Mouse (Mus musculus) heart, embryonic 10.5 days (tissue): ENCODE results near the gene Lipo3. TPM values are rescaled to one million over a fixed set of nuclear protein-coding genes. Genes with fewer than 3 reads are reported as not detected.
A peak's percentile ranks its signal among the peaks of the same experiment; 100 is the strongest.
"Not testable (repeated sequence)": the region's sequence is repeated elsewhere in the genome, so short reads cannot be mapped to it uniquely, and the experiment has no call there.

ENCODE experiments used
- DNase-seq: peaks from one replicate; pipeline ENCODE4 v3.0.0-alpha.2; 2017; ENCODE audit warnings: low spot score
- H3K27ac ChIP-seq: fragments of 300-500 bp; sonication (generic); 2 replicates; pipeline ENCODE4 v1.5.1; 2016; ENCODE audit warnings: mild to moderate bottlenecking
- H3K27me3 ChIP-seq: fragments of 300-500 bp; sonication (generic); 2 replicates; pipeline ENCODE4 v1.6.1; 2016; ENCODE audit warnings: mild to moderate bottlenecking; ENCODE audit not compliant: poor library complexity, insufficient read depth, severe bottlenecking
- H3K36me3 ChIP-seq: fragments of 300-500 bp; sonication (generic); 2 replicates; pipeline ENCODE4 v1.6.1; 2016; ENCODE audit warnings: mild to moderate bottlenecking, moderate library complexity
- H3K4me1 ChIP-seq: fragments of 300-500 bp; sonication (generic); 2 replicates; pipeline ENCODE4 v1.6.1; 2016; ENCODE audit warnings: mild to moderate bottlenecking
- H3K4me3 ChIP-seq: fragments of 300-500 bp; sonication (generic); 2 replicates; pipeline ENCODE4 v1.5.1; 2016; ENCODE audit warnings: mild to moderate bottlenecking, moderate library complexity
- H3K9me3 ChIP-seq: fragments of 300-500 bp; sonication (generic); 2 replicates; pipeline ENCODE4 v1.6.1; 2016; ENCODE audit warnings: mild to moderate bottlenecking, moderate library complexity
- WGBS: fragments of 180-500 bp; shearing (Covaris S2); methylation state at CpG from one replicate; pipeline ENCODE4 v1.1.7; 2016; 5-methylcytosine and 5-hydroxymethylcytosine counted together
- microRNA-seq: library from miRNA; unstranded; fragments of <30 nt; microRNA quantifications from one replicate; pipeline ENCODE4, GENCODE M21; 2017
- polyA plus RNA-seq: library from polyadenylated mRNA; unstranded; fragments of >200 nt; fragmentation: Nextera tagmentation; extraction: Ambion mirVana; gene quantifications from 2 replicates; pipeline ENCODE4 v1.2.1, GENCODE M21; 2016

Lipo3 gene
- polyA plus RNA-seq, result 10.2 and 11.2 TPM in 2 replicates

DNA sequence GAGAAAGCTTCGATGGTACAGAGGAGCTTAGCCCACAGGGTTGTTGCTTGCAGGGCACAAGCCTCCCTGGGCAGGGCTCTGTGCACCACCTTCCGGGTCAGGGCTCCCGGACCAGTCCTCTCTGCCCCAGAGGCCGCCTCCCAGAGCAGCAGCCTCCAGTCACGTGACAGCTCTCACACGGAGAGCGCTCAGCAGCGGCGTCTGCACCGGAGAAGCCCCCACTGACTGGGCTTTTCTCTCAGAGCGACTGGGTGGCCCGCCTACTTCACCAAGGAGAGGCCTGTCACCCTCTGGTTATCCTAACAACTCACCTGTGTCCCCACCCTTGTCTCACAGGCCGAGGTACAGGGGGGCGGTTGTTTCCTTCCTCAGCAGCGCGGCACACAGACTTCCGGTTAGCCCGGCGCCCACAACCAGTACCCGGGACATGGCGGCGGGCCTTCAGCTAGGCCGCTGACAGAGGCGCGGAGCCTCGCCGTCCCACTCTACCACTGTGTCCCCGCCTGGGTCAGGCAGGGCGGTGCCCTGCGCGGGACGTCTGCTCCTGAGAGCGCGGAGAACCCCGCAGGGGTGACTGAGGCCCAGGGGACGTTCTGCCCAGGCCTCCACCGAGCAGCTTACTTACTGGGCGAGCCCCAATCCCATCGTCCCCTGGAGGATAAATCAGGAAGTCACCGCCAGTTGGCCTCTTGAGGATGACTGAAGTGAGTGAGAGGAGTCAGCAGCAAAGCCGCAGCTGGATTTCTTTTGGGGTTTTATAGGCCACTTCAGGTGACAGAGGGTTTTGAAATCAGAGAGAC is at the start of gene Lipo3:
Lipo3 (minus strand) TSS at position 665 of the 800 bp plus-strand sequence.
- not testable (repeated sequence) for H3K9me3 ChIP-seq, H3K27ac ChIP-seq, H3K4me1 ChIP-seq, H3K27me3 ChIP-seq, H3K36me3 ChIP-seq
- peak; percentile 74 for DNase-seq
- WGBS, result 27% methylated on average over 13 of the region's 41 CpGs
- H3K4me3 ChIP-seq, result peak within 1 kb of the TSS; percentile 41

DNA sequence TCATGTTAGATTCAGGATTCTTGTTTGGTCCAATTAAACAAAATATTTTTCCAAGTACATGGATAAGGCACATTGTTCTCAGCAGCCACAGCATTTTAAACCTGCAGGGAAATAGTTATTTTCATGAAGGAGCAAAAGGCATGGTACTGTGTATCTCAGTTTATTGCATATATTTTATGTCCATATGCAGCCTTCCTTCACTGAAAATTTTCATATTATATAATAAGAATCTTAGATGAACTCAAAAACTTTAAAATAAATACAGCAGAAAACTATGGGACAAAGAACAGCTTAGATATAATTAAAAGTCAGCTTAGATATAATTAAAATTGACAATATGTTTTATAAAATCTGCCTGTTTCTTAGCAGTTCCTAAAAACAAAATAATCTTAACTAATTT is 25.6 kb upstream of the Lipo3 start, which contains the start of gene Lipo1:
Lipo1 (minus strand) TSS at position 101 of the 400 bp plus-strand sequence.
- H3K9me3 ChIP-seq, H3K27ac ChIP-seq, DNase-seq, H3K27me3 ChIP-seq, H3K36me3 ChIP-seq, H3K4me1 ChIP-seq, H3K4me3 ChIP-seq: not testable (repeated sequence)

DNA sequence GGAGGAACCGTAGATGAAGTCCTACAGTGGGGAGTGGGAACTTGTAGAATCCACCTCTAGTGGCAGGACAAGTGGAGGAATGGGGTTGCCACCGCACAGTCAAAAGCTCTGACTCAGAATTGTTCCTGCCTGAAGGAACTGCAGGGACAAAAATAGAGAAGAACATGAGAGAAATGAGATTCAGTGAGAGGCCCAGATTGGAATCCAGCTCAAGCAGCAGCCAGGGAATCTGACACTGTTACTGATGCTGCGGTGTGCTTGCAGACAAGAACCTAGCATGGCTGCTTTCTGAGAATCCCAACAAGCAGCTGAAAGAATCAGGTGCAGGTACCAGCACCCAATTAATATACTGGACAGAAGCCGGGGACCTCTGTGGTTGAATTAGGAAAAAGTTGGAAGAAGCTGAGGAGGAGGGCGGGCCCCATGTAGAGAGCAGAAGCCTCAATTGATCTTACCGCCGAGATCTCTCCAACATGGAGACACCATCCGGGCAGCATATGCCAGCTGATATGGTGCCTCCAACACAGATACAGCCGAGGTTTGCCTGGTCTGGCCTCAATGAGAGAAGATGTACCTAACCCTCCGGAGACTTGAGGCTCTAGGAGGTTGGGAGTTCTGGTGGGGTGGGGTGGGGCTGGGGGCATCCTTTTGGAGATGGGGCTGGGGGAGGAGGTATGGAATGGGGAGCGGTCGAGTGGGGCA is 25.0 kb upstream of the Lipo3 start:
- Histone ChIP-seq H3K4me1 (no peaks in the 10 kb centered on the region), H3K9me3 (no peaks in the 10 kb centered on the region), H3K27me3 (no peaks in the 10 kb centered on the region), H3K36me3 (no peaks in the 10 kb centered on the region), H3K4me3 (no peak overlapping the region), H3K27ac (no peak overlapping the region)
- WGBS, result 87% methylated on average over 12 of the region's 12 CpGs
- peak; percentile 70 for DNase-seq

- H3K36me3 ChIP-seq, H3K4me3 ChIP-seq, H3K27me3 ChIP-seq, DNase-seq, H3K9me3 ChIP-seq, H3K27ac ChIP-seq, H3K4me1 ChIP-seq: not testable (repeated sequence)
- WGBS, result 83% methylated on average over 1 of the region's 1 CpGs
These were observed 10.5 kb downstream of the Lipo3 start, which contains the start of gene Lipo2 for GRCm38 (mm10) chr19:33751259-33751658. Gene Lipo2, minus strand, starts transcription at chr19:33751359.

DNA sequence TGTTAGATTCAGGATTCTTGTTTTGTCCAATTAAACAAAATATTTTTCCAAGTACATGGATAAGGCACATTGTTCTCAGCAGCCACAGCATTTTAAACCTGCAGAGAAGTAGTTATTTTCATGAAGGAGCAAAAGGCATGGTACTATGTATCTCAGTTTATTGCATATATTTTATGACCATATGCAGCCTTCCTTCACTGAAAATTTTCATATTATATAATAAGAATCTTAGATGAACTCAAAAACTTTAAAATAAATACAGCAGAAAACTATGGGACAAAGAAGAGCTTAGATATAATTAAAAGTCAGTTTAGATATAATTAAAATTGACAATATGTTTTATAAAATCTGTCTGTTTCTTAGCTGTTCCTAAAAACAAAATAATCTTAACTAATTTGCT is 136.6 kb downstream of the Lipo3 start, which contains the start of gene Gm8978:
Gm8978 (minus strand) TSS at position 101 of the 400 bp plus-strand sequence.
- H3K27me3 ChIP-seq, H3K4me1 ChIP-seq, DNase-seq, H3K27ac ChIP-seq, H3K36me3 ChIP-seq, H3K4me3 ChIP-seq, H3K9me3 ChIP-seq: not testable (repeated sequence)

GRCm38 (mm10) chr19:33589626-33590302 is 172.0 kb downstream of the Lipo3 start:
- WGBS, result 3% methylated on average over 11 of the region's 38 CpGs
- not testable (repeated sequence) for H3K4me1 ChIP-seq, H3K36me3 ChIP-seq, H3K27me3 ChIP-seq, H3K9me3 ChIP-seq
- peak overlapping the region; percentile 53 for H3K4me3 ChIP-seq
- peak; percentile 86 for DNase-seq
- H3K27ac ChIP-seq, result peak overlapping the region; percentile 82

- DNase-seq, H3K27ac ChIP-seq, H3K36me3 ChIP-seq, H3K4me3 ChIP-seq, H3K27me3 ChIP-seq, H3K4me1 ChIP-seq, H3K9me3 ChIP-seq: not testable (repeated sequence)
- WGBS, result 82% methylated on average over 5 of the region's 5 CpGs
These were observed 193.2 kb downstream of the Lipo3 start for GRCm38 (mm10) chr19:33568551-33568950.

DNA sequence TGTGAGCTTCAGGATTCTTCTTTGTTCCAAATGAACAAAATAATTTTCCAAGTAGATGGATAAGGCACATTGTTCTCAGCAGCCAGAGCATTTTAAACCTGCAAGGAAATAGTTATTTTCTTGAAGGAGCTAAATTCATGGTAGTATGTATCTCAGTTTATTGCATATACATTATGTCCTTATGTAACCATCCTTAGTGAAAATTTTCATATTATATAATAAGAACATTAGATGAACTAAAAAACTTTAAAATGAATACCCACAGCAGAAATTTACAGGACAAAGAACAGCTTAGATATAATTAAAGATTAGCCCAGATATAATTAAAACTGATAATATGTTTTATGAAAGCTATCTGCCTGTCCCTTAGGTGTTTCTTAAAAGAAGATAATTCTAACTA is 244.1 kb downstream of the Lipo3 start, which contains the start of gene Lipo4:
Lipo4 (minus strand) TSS at position 101 of the 400 bp plus-strand sequence.
- Histone ChIP-seq H3K27ac (no peak within 1 kb of the TSS), H3K36me3 (no peaks in the 10 kb centered on the region), H3K27me3 (no peaks in the 10 kb centered on the region), H3K4me1 (no peaks in the 10 kb centered on the region), H3K9me3 (no peaks in the 10 kb centered on the region), H3K4me3 (no peak within 1 kb of the TSS)
- no peak for DNase-seq

Small RNAs within 50 kb of the gene (microRNA-seq; reads per million reads assigned to microRNA genes)
- gene Gm27440, result not detected

Other genes with a start within 250 kb of the Lipo3 start
- gene Lipo4, start 244.2 kb downstream of the Lipo3 start, polyA plus RNA-seq, result not detected in 2 replicates
- gene Gm8978, start 136.7 kb downstream of the Lipo3 start, polyA plus RNA-seq, result not detected in 2 replicates
- 0.55 and 0.59 TPM in 2 replicates for gene Lipo2, start 10.6 kb downstream of the Lipo3 start, polyA plus RNA-seq
- gene Lipo1, start 25.5 kb upstream of the Lipo3 start, polyA plus RNA-seq, result not detected in 2 replicates
- gene Lipf, start 199.2 kb upstream of the Lipo3 start, polyA plus RNA-seq, result 0.30 and 0.75 TPM in 2 replicates
- not detected in 2 replicates for gene Lipk, start 246.3 kb upstream of the Lipo3 start, polyA plus RNA-seq